Mouse (Mus musculus) erythroblast, embryonic 14.5 days (primary cell): ENCODE measurements around the gene Tspan17.

Experiments used
- GATA1 ChIP-seq: IDR thresholded peaks from 2 replicates; pipeline ENCODE4 v1.6.1; 2012; ENCODE audit warnings: low read length, inconsistent platforms, mixed read lengths
- TAL1 ChIP-seq: IDR thresholded peaks from 3 replicates; pipeline ENCODE4 v1.6.1; 2012; ENCODE audit warnings: low read length, inconsistent platforms, mixed read lengths

- no peak for TF ChIP-seq TAL1
- TF ChIP-seq GATA1 = no peak
Observed at GRCm38 (mm10) chr13:54766192-54766768, 22.9 kb upstream of the Tspan17 start, which contains the start of gene Sncb.
